Mouse (Mus musculus) liver, embryonic 14.5 days (tissue): ENCODE data around the gene Thra. TPM values are rescaled to one million over a fixed set of nuclear protein-coding genes. Genes with fewer than 3 reads are reported as not detected.

ENCODE experiments used
- ATAC-seq: fragments of 200-750 bp; cut with Nextera tagmentation; 2 replicates; pipeline ENCODE4 v1.8.0; 2017; ENCODE audit warnings: moderate number of reproducible peaks, mild to moderate bottlenecking, moderate library complexity; ENCODE audit not compliant: insufficient read depth
- DNase-seq, 3 experiments: peaks; one replicate each; pipeline ENCODE4 v3.0.0-alpha.2; 2012 to 2013; ENCODE audit warnings: low read depth in 3 of 3, low spot score in 3 of 3
- H3K27ac ChIP-seq: fragments of 300-500 bp; sonication (generic); 2 replicates; pipeline ENCODE4 v1.5.1; 2014; ENCODE audit warnings: moderate library complexity, mild to moderate bottlenecking, control low read depth, inconsistent platforms
- H3K27me3 ChIP-seq: fragments of 300-500 bp; sonication (generic); 2 replicates; pipeline ENCODE4 v1.6.1; 2014; ENCODE audit warnings: mild to moderate bottlenecking, low read length, moderate library complexity; ENCODE audit not compliant: control insufficient read depth, insufficient read depth
- H3K36me3 ChIP-seq: fragments of 300-500 bp; sonication (generic); replicated peaks from 2 replicates; pipeline ENCODE4 v1.6.1; 2014; ENCODE audit warnings: low read depth; ENCODE audit not compliant: control insufficient read depth, insufficient read depth
- H3K4me1 ChIP-seq, 2 experiments: fragments of 200-500 bp in 1 of 2; fragments of 300-500 bp in 1 of 2; sonication (generic) in 1 of 2; replicated peaks; 2 replicates each; pipeline ENCODE4 v1.6.1; 2012 to 2014; ENCODE audit warnings: antibody characterized with exemption in 1 of 2, inconsistent platforms in 1 of 2, low read length in 1 of 2; ENCODE audit not compliant: control insufficient read depth in 2 of 2, insufficient read depth in 2 of 2
- H3K4me2 ChIP-seq: fragments of 300-500 bp; sonication (generic); 2 replicates; pipeline ENCODE4 v1.6.1; 2014; ENCODE audit warnings: low read depth, mild to moderate bottlenecking, control low read depth, moderate library complexity
- H3K4me3 ChIP-seq, 2 experiments: fragments of 200-500 bp in 1 of 2; fragments of 300-500 bp in 1 of 2; sonication (generic) in 1 of 2; 2 replicates each; pipeline ENCODE4 v1.5.1; 2012 to 2014; ENCODE audit warnings: low read depth in 2 of 2, low read length in 2 of 2, mild to moderate bottlenecking in 2 of 2, control low read depth in 1 of 2, inconsistent platforms in 1 of 2, moderate library complexity in 1 of 2; ENCODE audit not compliant: insufficient read depth in 1 of 2
- H3K9ac ChIP-seq: fragments of 300-500 bp; sonication (generic); replicated peaks from 2 replicates; pipeline ENCODE4 v1.6.1; 2014; ENCODE audit warnings: mild to moderate bottlenecking, control low read depth, moderate library complexity
- H3K9me3 ChIP-seq: fragments of 300-500 bp; sonication (generic); 2 replicates; pipeline ENCODE4 v1.6.1; 2016; ENCODE audit warnings: low read length, mixed read lengths; ENCODE audit not compliant: control insufficient read depth
- CTCF ChIP-seq: IDR thresholded peaks from 2 replicates; pipeline ENCODE4 v1.5.1; 2016; ENCODE audit warnings: antibody characterized with exemption, low read depth, control low read depth
- EP300 ChIP-seq: IDR thresholded peaks from 2 replicates; pipeline ENCODE4 v1.6.1; 2016; ENCODE audit warnings: antibody characterized with exemption, low read depth
- WGBS: fragments of 180-500 bp; shearing (Covaris S2); extraction: QIAGEN DNeasy Blood & Tissue Kit; methylation state at CpG from one replicate; pipeline ENCODE4 v1.1.7; 2014; ENCODE audit not compliant: insufficient replicate concordance; 5-methylcytosine and 5-hydroxymethylcytosine counted together
- polyA plus RNA-seq, 2 experiments: library from polyadenylated mRNA; depleted of rRNA in 1 of 2; stranded (reverse) in 1 of 2; unstranded in 1 of 2; fragments of >200 nt; fragmentation: Nextera tagmentation in 1 of 2; extraction: Ambion mirVana in 1 of 2; gene quantifications; 2 replicates each; pipeline versions ENCODE4 v1.2.1 to v1.2.3; 2012 to 2014

Thra gene
- polyA plus RNA-seq, 2 experiments: 8.3 to 15.6 TPM

GRCm38 (mm10) chr11:98743655-98744345, 3.4 kb downstream of the Thra start:
- WGBS: 23% methylated on average over 9 of the region's 9 CpGs
- ATAC-seq: no peak

DNA sequence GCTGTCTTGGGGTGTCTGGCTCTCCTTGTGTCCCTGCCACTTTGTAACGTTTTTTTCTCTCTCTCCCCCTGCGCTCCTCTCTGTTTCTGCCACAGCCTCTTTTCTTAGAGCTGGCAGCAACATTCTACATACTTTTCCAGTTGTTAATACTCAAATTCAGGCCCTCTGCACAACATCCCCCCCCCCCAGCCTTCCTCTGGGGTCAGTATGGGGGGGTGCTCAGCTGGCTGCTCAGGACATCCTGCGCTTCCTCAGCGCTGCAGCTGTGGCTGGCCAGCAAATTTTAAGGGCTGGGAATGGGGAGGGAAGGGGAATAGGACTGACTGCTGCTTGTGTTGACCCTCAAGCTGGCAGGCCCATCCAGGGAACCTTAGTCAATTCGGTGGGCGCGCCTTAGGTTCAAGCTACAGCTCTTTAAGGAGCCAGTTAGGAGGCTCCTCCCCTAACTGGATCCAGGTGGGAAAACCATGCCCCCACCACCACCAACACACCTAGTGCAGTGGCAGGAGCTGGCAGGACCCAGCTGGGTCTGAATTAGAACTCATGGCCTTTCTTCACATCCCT, 4.1 kb downstream of the Thra start:
- H3K9ac ChIP-seq: no peak overlapping the region
- H3K9me3 ChIP-seq: no peaks in the 10 kb centered on the region
- H3K4me3 ChIP-seq: no peak overlapping the region
- no peaks in the 10 kb centered on the region for H3K36me3 ChIP-seq
- H3K27ac ChIP-seq: no peak overlapping the region; the same call in 1 of the 2 replicates
- H3K4me1 ChIP-seq: peaks cover 54 to 76% of the 10 kb centered on the region in 2 experiments
- TF ChIP-seq CTCF: no peak
- no peak for TF ChIP-seq EP300
- H3K4me2 ChIP-seq: peak overlapping the region; percentile 9
- ATAC-seq: no peak
- DNase-seq: no peak
- no peaks in the 10 kb centered on the region for H3K27me3 ChIP-seq
- WGBS: 62% methylated on average over 7 of the region's 7 CpGs

More at GRCm38 (mm10) chr11:98743655-98744345, 3.4 kb downstream of the Thra start:
- H3K4me3 ChIP-seq: peak overlapping the region in 1 of 2 experiments; percentile 89; a peak in 2 of 4 replicates
- H3K27me3 ChIP-seq: no peaks in the 10 kb centered on the region
- no peak for DNase-seq
- H3K36me3 ChIP-seq: no peaks in the 10 kb centered on the region
- H3K9ac ChIP-seq: peak overlapping the region; percentile 43; the same call in 1 of the 2 replicates
- H3K4me1 ChIP-seq: peaks cover 56 to 75% of the 10 kb centered on the region in 2 experiments
- H3K4me2 ChIP-seq: peak overlapping the region; percentile 81
- no peaks in the 10 kb centered on the region for H3K9me3 ChIP-seq
- H3K27ac ChIP-seq: peak overlapping the region; percentile 28; the same call in 1 of the 2 replicates
- no peak for TF ChIP-seq EP300
- no peak for TF ChIP-seq CTCF

DNA sequence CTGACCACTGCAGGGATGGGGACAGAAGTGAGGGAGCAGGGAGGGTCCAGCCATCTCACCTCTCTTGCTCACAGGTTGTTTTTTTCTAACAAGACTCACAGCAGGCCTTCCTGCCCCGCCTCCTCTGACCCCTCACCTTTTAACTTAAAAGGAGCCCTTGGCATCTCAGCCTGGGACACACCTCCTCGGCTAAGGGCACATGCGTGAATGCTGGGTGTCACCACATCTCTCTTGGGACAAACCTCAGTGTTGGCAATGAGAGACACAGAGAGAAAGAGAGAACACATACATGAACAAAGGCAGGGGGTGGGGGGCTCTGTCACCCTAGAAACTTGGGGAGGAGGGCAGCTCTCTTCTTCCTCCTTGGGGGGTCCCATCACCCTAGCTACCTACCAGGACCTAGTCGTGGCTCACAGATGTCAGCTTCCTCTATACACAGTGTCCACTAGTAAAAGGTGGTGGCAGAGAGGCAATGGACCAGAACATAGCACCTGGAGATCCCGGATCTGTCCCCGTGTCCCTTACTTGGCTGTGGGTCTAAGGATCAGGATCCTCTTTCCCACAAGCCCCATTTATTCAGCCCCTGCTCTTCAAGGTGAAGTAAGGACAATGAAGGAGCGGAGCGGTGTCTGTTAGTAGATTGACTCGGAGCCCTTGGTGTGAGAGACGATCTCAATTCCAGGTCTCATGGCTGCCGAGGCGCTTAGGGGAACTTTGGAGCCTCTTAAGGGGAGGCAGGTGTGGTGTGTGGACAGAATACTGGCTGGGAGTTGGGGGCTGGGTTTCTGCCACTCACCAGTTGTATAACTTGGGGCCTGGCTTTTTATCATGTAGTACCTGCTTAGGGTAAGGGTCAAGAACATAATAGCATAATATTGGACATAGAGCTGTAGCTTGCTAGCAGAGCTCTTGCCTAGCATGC, 5.8 kb downstream of the Thra start:
- Histone ChIP-seq H3K9ac (peak overlapping the region; percentile 19), H3K9me3 (no peaks in the 10 kb centered on the region), H3K27me3 (no peaks in the 10 kb centered on the region), H3K4me2 (peak overlapping the region; percentile 66), H3K27ac (peak overlapping the region; percentile 45), H3K4me3 (no peak overlapping the region), H3K36me3 (no peaks in the 10 kb centered on the region), H3K4me1 (peaks cover 60 to 80% of the 10 kb centered on the region in 2 experiments)
- DNase-seq (no peak), ATAC-seq (no peak)
- 60% methylated on average over 12 of the region's 12 CpGs for WGBS
- TF ChIP-seq EP300 (no peak), CTCF (no peak)

DNA sequence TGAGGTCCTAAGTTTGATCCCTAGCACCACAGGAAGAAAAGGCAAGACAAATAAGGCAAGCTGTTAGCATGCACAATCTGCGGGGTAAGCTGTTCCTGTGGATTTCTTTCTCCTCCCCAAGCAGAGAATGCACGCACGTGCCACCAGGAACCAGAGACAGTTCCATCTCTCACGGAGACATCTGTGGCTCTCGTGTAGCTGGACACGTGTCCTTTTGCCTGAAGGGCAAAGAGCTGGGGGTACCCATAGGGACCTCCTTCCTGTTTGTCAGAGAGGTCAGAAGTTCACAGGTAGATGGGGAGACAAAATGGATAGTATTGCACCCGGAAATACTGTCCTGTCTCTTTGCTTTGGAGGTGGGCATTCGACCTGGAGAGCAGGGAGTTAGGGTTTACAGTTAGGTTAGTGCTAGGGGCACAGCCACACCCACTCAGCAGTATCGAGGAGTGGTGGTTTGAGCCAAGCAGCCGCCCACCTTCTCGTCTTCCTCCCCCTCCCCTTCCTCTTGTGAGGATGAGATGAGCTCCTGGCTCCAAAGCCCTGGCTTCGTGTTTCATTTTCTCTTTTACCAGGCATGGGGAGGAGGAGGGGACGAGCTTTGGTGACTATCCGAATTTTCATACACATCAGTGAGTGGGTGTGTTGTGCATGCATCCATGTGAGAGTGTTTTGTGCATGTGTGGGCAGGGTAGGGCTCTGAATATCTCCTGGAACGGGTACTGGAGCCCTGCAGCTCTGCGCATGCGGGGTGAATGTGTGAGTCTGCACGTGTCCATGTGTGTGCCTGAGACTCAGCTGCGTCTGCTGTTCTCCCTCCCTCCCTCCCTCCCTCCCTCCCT, 6.6 kb downstream of the Thra start:
- Histone ChIP-seq H3K27me3 (no peaks in the 10 kb centered on the region), H3K4me2 (peak overlapping the region; percentile 66), H3K9me3 (no peaks in the 10 kb centered on the region), H3K4me1 (peaks cover 69 to 87% of the 10 kb centered on the region in 2 experiments), H3K9ac (peak overlapping the region; percentile 31), H3K27ac (peak overlapping the region; percentile 45), H3K36me3 (no peaks in the 10 kb centered on the region), H3K4me3 (peak overlapping the region; percentile 17 to 42; a peak in 2 of 4 replicates)
- ATAC-seq (peak; percentile 55), DNase-seq (no peak)
- TF ChIP-seq EP300 (no peak), CTCF (no peak)
- WGBS: 4% methylated on average over 19 of the region's 19 CpGs
